Mouse (Mus musculus): ENCODE measurements at regions not wholly inside any gene's neighbourhood (a gene's known extent, or its start where the extent isn't known, plus 50 kb on each side); places are given as distances from the start of the nearest gene placed in this dataset.

DNA sequence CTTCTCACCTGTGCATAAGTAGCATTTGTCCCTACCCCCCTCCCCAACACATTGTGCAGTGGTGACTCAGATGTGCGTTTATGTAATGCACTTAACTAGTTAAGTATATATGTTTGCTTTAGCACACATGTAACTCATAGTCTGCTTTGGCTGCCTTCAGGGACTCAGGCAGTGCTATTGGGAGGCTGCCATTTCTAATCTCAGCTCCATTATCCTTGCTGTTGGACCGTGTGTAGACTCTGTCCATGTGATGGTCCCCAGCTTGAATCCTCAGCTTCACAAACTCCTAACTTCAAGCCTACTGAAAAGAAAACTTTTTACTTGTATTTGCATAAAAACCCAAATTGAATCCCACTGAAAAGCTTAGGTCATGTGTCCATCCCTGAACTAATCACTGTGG is 194.7 kb upstream of the Ppp2r3a start:
- H3K4me3 ChIP-seq, result no peak overlapping the region
- DNase-seq, result no peak
- H3K27ac ChIP-seq, result no peak overlapping the region
- intact Hi-C loops (cut with DNase I), result no loop called here
- TF ChIP-seq CTCF (IDR thresholded peaks at IDR 0.05), result no peak

DNA sequence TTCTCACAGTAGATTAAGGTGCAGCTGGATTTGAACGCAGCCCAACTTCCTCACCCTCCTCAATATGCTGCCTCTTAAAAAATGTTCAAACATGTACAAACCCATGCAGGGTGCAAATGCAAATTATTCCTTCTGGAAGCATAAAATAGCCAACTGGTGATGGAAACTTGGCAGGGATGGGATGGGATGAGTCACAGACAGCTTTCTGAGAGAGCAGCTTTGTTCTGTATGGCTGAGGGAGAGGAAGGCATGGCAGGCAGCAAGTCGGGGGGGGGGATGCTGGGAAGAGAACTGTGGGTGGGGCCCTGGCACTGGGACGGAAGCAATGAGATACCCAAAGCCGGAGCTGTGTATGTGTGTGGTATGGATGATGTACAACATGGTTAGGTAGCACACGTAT is 194.2 kb upstream of the Ppp2r3a start:
- no peak for DNase-seq
- intact Hi-C loops (cut with DNase I), result no loop called here

DNA sequence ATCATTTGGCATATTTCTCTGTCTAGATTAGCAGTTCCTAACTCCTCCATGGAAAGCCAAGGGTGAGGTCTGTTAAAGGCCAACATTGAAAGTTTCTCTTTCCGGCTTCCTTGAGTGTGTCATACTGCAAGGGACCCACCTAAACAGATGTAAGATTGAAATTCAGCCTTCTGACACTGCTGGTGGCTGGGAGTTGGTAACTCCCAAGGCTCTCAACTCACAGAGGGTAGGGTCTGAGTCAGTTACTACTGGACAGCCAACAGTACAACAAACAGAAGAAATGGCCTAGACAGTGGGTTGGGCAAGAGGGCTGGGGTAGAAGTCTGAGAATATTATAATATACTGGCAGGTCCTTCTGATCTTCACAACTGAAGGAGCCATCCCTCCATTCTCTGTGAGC is 193.7 kb upstream of the Ppp2r3a start:
- Histone ChIP-seq H3K27ac (no peak overlapping the region), H3K4me3 (no peak overlapping the region)
- intact Hi-C loops (cut with DNase I), result no loop called here
- no peak for TF ChIP-seq CTCF (IDR thresholded peaks at IDR 0.05)
- DNase-seq, result no peak

More for the DNA sequence above, 194.2 kb upstream of the Ppp2r3a start:
- no peak for TF ChIP-seq CTCF (IDR thresholded peaks at IDR 0.05)
- Histone ChIP-seq H3K27ac (no peak overlapping the region), H3K4me3 (no peak overlapping the region)

DNA sequence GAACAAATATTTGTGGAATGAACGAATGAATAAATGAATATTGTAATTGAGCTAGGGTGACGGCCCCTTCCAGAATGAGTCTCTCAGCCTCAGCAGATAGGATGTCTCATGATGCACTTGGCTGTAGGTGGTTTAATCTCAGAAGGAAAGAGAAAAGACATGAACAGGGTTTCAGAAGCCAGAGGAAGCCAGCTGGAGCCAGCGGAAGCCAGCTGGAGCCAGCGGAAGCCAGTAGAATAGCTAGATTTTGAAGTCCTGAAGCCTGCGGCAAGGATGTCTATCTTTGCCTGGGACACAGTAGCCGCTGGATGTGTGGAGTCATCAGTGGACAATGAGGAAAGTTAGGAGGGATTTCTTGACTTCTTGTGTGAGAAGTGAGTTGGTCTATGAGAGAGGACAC is 188.3 kb upstream of the Ppp2r3a start:
- no peak for DNase-seq
- intact Hi-C loops (cut with DNase I), result no loop called here

DNA sequence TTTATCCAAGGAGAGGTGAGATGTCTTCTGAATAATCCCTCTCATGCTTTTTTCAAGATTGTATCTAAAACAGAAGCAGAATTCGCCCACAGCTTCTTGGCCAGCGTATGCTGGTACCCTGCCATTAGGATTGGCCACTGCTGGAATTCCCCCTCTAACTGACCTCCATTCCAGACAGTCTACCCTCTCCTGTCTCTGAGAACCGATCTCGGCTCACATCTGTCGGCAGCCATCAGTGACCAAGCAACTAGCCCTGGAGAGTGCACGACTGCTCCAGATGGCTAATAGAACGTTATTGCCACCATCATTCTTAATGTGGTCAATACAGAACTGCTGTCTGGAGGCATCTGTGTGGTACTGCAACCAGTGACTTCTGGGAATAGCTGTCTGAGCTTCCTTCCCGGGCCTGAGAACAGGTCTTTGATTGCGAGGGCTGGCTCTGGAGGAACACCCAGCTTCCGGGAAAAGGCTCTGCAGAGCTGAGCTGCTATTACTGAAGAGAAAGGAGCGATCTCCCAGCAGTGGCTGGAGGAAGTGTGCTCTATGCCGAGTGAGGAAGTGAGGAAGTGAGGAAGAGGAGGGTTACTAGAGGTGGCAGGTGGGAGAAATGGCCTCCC is 187.1 kb upstream of the Ppp2r3a start:
- intact Hi-C loops (cut with DNase I), result no loop called here
- TF ChIP-seq CTCF (IDR thresholded peaks at IDR 0.05), result no peak
- Histone ChIP-seq H3K27ac (no peak overlapping the region; the same call in 1 of the 2 replicates), H3K4me3 (no peak overlapping the region; the same call in 1 of the 2 replicates)
- DNase-seq, result no peak

More for the DNA sequence above, 188.3 kb upstream of the Ppp2r3a start:
- TF ChIP-seq CTCF (IDR thresholded peaks at IDR 0.05), result no peak
- no peak overlapping the region for H3K4me3 ChIP-seq
- H3K27ac ChIP-seq, result no peak overlapping the region

DNA sequence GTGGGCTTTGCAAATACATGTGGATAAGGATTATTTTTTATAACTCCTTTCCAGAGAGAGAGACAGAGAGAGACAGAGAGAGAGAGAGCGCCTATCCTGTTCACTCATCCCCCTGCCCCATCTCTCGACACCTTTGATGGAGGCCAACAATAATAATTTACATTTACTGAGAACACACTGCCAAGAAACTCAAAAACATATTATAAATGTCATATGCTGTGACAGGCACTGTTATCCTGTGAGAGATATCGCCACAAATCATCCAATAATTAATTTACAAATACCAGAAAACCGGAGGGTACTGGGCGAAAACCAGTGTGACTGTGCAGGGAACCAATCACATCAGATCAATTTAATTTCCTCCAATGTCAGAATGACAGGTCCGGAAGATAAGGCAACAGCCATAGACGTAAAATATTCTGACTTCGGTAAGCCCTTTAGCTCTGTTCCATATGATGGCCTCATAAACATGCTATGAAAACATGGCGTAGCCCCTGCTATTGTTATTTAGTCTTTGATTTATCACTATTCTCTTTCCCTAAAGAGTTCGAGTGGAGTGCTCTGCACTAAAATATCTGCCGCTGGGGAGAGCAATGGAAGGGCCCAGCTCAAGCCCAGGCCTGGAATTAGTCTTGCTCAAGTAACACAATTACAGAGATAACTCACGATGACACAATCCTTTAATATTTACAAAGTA is 173.5 kb upstream of the Ppp2r3a start:
- H3K4me3 ChIP-seq, result no peak overlapping the region
- TF ChIP-seq CTCF (IDR thresholded peaks at IDR 0.05), result no peak
- no peak for DNase-seq
- intact Hi-C loops (cut with DNase I), result no loop called here
- no peak overlapping the region for H3K27ac ChIP-seq

DNA sequence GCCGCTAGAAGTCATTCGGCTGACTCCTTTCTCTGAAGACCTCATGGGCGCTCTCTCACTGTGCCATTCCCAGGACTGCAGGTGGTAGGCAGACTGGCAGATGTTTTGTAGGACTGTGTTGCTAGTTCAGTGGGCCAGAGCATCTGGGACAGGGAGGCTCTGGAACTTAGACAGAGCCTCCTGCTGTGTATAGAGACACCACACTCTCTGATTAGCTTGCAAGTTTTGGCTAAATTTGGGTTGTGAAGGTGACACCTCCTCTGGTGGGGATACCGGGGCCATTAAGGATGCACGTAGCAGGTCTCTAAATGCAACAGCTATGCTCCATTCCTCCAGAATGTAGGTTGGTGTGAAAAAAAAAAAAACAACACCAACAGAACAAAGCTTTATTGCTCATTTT is 171.4 kb upstream of the Ppp2r3a start:
- no peak overlapping the region for H3K4me3 ChIP-seq
- intact Hi-C loops (cut with DNase I), result no loop called here
- H3K27ac ChIP-seq, result no peak overlapping the region
- no peak for TF ChIP-seq CTCF (IDR thresholded peaks at IDR 0.05)
- no peak for DNase-seq

DNA sequence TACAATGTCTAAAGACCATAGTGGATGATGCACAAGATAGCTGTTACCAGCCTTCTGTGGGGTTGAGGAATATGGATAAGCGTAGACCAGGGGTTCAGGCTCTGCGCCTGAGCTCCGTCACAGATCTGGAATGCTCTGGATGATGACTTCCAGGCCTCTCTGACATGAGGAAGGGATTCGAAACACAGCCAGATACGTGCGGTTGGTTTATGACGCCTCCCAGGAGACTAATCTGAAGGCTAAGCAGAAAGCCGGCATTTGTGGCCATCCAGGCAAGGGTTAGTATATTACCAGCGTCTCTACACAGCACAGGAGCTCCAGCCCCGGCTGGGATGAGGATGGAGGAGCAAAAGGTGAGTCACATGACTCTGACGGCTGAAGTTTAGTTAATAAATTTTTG is 170.4 kb upstream of the Ppp2r3a start:
- intact Hi-C loops (cut with DNase I), result no loop called here

DNA sequence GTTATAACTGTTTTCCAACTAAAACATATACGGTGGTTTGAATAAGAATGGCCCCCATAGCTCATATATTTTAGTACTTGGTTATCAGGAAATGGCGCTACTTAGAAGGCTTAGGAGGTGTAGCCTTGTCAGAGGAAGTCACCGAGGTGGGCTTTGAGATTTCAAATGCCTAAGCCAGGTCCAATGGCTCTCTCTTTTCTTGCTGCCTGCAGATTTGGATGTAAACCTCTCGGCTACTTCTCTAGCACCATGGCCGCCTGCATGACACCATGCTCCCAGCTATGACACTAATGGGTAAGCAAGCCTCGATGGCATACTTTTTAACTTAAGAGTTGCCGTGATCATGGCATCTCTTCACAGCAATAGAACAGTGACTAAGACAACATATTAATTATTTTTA is 169.5 kb upstream of the Ppp2r3a start:
- no peak for TF ChIP-seq CTCF (IDR thresholded peaks at IDR 0.05)
- intact Hi-C loops (cut with DNase I), result no loop called here
- no peak for DNase-seq
- H3K27ac ChIP-seq, result no peak overlapping the region
- no peak overlapping the region for H3K4me3 ChIP-seq

More for the DNA sequence above, 170.4 kb upstream of the Ppp2r3a start:
- Histone ChIP-seq H3K27ac (no peak overlapping the region), H3K4me3 (no peak overlapping the region)
- TF ChIP-seq CTCF (IDR thresholded peaks at IDR 0.05), result no peak
- DNase-seq, result no peak

DNA sequence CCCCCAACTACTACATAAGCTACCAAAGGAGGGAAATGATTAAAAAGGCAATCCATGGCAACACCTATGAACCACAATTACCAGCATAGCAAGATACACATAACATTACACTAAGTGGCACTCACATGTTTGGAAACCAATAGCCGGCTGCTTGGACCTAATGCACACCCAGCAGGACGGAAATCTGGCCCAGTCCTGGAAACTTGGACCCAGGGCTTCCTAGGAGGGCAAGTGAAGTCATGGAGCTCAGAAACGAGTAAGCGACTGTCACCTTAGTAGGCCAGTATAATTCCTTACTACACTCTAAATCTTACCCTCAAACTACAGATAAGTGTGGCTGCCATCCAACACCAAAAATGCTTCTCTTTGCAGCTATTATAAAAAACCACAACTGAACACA is 168.6 kb upstream of the Ppp2r3a start:
- intact Hi-C loops (cut with DNase I), result no loop called here
- Histone ChIP-seq H3K27ac (no peak overlapping the region), H3K4me3 (no peak overlapping the region)
- no peak for DNase-seq
- no peak for TF ChIP-seq CTCF (IDR thresholded peaks at IDR 0.05)

DNA sequence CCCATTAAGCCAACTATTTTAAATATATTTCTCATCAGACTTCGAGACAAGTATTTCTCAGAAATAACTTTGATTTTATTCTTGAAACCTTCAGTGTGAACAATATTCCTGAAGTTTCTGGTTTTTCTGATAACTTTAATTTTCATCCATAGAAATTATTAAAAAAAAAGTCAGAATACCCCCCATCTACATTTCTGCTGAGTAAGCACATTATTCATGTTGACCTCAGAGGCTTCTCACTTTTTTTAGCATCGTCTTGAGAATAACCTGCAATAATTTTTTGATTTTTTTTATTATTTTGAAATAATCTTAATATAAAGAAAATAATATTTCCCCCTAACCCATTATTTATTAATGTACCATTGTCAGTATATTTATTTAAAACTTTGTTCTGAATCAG is 166.1 kb upstream of the Ppp2r3a start:
- Histone ChIP-seq H3K27ac (no peak overlapping the region), H3K4me3 (no peak overlapping the region)
- DNase-seq, result no peak
- intact Hi-C loops (cut with DNase I), result no loop called here
- no peak for TF ChIP-seq CTCF (IDR thresholded peaks at IDR 0.05)

DNA sequence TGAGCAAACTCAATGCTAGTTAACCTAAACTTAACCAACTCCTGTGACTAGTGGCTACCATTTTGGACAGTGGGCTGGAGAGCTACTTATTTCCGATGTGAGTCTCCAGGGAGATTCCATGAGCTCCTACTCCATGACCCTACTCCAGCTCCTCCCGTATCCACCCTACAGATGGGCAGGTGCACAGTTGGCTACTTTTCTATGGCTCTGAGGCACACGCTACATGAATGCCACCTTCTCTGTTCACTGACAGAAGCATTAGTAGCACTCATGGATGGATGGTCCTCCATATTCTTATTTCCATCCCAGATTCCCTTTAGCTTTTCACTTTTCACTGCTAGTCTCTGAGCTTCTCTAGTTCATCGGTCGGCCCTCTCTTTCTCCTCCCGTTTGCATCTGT is 164.7 kb upstream of the Ppp2r3a start:
- TF ChIP-seq CTCF (IDR thresholded peaks at IDR 0.05), result no peak
- no peak for DNase-seq
- intact Hi-C loops (cut with DNase I), result no loop called here
- Histone ChIP-seq H3K4me3 (no peak overlapping the region), H3K27ac (no peak overlapping the region)

DNA sequence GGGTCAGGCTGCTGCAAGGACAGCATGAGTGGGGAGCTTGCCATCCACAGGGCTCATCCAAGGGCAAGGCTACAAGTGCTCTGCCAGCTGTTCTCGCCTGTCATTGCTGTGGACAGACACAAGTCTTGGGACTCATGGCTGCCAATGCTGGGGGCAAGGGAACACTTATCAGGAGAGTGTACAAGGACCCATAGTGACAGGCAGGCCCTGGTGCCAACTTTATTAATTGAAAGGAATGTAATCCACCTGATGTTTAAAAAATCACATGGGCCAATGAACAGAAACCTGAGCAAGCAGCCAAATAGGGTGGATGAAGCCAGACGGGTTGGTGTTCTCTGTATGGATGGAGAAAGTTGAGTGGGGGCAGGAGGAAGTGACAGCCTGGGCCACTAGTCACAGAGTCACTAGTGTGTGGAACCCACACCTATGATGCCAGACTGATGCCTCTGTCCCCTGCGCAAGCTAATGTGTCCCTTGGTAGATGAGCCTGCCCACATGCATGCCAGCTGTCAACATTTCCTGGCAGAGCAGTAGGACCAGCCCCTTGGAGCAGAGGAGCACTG is 161.6 kb upstream of the Ppp2r3a start:
- peak; percentile 81 for DNase-seq
- TF ChIP-seq CTCF (IDR thresholded peaks at IDR 0.05), result no peak
- Histone ChIP-seq H3K27ac (peak overlapping the region; percentile 75), H3K4me3 (no peak overlapping the region)
- intact Hi-C loops (cut with DNase I), result no loop called here

DNA sequence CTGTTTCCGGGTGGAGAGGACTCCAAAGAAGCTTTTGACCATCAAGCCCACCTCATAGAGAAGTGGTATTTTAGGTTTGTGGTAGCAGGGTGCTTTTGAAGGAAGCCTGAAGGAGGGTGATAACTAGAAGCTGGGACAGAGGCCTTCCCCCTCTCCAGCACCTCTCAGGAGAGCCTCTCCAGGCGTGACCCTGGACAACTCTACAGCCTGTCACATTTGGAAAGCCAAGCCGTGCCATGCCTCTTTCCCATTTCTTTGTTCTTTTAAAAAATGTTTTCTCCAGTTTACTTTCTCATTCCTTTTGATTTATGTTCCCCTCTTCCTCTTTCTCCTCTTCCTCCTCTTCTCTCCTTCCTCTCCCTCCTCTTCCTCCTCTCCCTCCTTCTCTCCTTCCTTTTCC is 160.4 kb upstream of the Ppp2r3a start:
- Histone ChIP-seq H3K4me3 (no peak overlapping the region), H3K27ac (no peak overlapping the region)
- TF ChIP-seq CTCF (IDR thresholded peaks at IDR 0.05), result no peak
- intact Hi-C loops (cut with DNase I), result no loop called here
- DNase-seq, result no peak

Data from gastrocnemius, adult 2 months (tissue).